Mouse (Mus musculus) thymus, adult 18-20 months (tissue): ENCODE measurements around the gene Islr.
A peak's percentile ranks its signal among the peaks of the same experiment; 100 is the strongest.

ENCODE experiments used
- DNase-seq, 2 experiments: peaks; one replicate each; pipeline ENCODE4 v3.0.0; 2022; ENCODE audit warnings: mixed read lengths in 2 of 2

The Islr gene

DNA sequence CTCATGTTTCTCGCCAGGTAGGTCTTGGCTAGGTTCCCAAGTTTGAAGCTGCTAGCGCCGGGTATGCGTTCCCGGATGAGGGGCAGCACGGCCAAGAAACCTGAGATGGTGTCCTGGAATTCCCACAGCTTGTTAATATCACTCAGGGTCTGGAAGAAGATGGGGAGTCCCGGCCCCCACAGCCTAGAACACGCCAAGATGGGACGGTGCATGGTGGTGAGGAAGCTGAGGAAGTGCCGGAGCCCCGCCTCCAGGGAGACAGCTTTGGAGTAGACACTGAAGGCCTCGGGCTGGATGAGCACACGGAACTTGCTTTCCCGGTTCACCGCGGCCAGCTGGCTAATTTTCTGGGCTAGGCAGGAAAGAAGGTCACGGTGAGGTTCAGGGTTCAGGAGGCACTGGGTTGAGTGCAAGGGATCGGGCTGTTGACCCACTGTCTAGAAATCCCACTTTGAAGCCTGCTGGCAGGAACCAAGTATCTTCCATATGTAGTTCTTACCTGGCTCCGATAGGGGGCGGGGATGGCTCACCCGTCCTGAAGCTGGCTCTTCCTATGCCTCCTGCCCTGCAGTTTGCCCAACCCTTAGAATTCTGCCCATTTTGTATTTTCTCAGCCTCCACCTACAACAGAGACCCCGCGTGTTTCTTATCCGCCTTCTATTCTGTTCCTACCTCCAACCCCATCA is 16.3 kb upstream of the Islr start:
- no peak for DNase-seq

DNA sequence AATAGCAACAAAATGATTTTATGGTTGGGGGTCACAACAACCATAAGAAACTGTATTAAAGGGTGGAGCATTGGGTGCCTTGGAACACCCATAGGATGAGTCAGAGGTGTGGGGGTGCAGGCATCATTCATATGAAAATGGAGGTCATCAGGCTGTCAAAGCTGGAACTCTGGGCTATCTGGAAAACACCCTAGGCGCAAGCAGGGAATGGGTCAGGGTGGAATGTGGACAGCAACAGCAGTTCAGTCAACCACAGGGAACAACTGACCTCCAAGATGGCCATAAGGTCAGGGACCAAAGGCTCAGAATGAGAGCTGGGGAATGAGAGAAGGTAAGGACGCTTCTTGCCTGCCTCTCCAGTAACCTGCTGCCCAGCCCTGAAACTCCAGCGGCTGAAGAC is 14.4 kb upstream of the Islr start:
- no peak for DNase-seq

DNA sequence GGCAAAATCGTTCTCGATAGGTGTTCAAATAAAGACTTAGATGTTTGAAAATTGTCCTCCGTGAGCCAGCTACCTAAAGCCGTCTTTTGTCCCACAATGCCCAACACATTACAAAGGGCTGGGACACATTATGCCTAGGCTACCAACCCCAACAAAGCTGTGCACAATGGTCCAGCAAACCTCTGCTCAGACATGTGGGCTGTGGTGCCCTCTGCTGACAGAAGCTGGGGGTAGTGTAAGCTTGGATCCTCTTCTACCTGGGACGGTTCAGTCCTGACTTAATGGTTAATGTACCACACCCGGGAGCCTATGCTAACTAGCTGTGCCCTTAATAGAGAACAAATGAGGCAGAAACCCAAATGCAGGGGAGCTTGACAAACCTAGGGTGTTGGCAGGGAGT is 12.3 kb upstream of the Islr start:
- no peak for DNase-seq

DNA sequence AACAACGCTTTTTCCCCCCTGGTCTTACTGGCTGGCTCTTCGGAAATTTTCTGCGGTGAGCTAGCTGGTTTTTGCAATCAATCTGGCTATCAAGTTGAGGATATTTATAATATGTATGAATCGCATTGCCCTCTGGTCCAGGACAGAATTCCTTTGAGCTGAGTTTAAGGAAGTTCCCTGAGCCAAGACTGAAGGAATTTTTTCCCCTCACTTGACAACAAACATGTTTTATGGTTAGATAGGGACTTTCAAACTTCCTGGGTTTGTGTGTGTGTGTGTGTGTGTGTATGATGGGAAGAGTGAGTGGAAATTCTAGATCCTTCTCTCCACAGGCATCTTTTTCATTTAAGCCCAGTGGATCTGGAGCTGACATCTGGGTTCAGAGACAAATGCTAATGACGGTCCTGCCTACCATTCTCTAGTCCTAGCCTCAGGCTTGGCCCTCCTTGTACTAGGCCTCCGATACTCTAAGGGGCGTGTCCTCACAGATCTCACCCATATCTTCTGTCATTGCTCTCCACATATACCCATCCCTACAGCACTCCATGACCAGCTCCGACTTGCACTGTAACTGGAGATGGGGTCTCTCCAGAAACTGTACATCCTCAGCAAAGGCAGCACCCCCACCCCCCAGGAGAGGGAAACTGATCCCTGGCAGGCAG is 10.5 kb upstream of the Islr start:
- no peak for DNase-seq

DNA sequence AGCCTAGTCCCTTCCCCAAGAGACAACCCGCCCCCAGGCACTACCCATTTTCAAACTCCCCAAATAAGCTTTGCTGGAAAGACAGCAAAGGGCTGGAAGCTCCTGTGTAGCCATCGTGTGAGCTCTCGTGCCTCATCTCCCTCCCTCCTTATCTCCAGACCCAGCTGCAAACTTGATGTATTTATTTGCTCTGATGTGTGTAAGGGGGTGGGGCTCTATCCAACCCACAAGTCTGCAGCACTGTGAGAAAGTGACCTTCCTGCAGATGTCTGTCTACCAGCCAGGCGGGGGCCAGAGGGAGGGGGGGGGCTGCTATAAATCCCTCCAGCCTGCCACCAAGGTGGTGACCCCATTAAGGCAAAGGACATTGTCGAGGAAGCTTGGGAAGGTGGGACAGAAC is 9.8 kb upstream of the Islr start:
- DNase-seq: no peak

DNA sequence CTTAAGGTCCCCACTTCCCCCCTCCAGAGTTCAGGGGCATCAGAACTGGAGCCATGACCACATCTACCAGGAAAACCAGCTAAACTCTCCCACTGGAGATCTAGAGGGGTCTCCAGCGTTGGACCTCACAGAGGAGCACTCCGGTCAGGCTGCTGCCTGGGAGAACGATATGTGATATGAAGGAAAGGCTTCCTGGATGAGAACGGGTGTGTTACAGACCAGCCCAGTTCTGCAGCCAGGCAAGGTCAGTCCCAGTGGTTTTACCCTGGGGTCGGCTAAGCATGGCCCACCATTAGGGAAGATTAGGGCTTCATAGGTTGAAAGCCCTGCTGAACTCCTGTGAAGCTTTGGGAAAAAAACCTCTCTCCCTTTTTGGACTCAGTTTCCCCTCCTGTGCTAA is 9.3 kb upstream of the Islr start:
- no peak for DNase-seq

DNA sequence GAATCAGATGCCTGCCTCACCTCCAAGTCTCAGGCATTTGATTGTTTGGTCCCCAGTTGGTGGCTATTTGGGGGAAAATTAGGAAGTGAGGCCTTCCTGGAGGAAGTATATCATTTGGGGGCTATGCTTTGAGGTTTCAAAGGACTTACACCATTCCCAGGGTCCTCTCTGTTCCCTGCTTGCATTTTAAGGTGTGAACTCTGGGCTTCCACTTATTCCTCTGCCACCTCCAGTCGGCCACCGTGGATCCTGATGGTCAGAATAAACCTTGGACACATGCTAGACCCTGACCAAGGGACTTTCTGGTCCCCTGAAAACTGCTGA is 6.2 kb upstream of the Islr start:
- no peak for DNase-seq

DNA sequence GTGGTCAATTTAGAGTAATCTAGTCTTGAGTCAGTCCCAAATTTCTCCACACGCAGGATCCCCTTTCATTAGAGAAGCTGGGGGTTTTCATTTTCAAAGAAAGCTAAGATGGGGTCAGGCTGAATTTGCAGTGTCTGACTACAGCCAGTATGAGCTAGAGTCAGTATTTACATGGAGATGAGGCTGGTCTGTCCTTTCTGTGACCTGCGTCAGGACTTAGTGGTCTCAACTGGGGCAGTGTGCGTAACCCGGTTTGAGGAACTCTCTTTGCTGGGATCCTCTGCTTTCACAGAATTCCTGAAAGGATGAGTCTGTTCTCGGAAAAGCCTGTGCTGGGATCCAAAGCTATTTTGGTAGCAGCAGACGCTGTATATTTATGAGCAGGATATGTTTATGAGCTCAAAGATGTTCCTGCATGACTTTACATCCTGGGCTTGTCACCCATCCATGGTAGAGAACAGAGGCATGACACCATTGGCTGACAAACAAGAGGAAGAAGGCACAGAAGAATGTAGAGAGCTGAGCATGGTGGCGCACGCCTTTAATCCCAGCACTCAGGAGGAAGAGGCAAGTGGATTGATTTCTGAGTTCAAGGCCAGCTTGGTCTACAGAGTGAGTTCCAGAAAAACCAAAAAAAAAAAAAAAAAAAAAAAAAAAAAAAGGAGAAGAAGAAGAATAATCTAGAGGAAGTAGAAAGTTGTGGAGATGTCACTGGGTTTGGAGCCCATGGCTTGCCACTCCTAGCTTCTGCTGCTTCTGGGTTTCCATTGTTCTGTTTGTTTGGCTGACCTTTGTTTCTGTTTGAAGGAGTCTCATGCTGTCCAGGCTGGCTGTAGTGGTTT is 5.6 kb upstream of the Islr start:
- no peak for DNase-seq

DNA sequence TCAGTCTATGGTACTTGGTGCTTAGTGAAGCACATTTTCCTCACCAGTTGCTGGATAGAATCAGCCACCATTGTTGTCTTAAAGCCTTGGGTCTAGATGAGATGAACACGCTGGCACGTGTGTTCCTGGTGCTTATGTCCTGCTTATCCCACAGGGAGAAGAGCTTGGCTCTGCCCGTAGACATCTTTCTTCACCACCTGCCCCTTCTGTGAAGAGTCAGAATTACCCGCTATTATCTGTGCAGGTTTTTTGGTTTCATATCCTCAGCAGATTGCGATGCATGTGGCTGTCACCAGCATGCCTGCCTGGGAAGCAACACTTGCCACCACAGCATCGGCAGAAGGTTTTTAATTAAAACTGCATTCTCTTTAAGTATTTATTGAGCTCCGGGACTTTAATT is 1.9 kb upstream of the Islr start:
- no peak for DNase-seq

DNA sequence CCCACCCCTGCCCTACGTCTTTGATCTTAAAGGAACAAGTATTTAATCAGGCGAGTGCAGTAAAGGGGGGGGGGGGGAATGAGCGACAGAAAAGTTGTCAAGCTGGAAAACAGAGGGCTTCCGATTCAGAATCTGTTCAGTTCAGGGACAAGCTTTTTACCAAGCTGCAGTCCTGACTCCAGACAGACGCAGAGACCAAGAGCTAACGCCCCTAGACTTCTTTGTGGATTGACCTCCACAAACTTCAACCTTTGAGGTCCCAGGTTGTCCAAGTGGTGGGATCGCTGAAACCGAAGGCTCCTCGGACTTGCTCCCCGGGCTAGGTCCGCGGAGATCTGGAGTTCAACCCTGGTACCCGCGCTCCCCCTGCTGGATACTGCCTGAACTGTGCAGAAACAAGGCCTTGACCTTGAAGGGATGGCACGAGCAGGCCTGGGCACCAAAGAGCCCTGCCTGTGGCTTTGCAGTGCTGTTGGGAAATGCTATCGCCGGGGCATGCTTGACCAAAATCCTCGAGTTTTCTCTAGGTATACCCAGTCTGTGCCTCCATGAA is 418 bp upstream of the Islr start:
- peak; percentile 67 to 73 for DNase-seq

DNA sequence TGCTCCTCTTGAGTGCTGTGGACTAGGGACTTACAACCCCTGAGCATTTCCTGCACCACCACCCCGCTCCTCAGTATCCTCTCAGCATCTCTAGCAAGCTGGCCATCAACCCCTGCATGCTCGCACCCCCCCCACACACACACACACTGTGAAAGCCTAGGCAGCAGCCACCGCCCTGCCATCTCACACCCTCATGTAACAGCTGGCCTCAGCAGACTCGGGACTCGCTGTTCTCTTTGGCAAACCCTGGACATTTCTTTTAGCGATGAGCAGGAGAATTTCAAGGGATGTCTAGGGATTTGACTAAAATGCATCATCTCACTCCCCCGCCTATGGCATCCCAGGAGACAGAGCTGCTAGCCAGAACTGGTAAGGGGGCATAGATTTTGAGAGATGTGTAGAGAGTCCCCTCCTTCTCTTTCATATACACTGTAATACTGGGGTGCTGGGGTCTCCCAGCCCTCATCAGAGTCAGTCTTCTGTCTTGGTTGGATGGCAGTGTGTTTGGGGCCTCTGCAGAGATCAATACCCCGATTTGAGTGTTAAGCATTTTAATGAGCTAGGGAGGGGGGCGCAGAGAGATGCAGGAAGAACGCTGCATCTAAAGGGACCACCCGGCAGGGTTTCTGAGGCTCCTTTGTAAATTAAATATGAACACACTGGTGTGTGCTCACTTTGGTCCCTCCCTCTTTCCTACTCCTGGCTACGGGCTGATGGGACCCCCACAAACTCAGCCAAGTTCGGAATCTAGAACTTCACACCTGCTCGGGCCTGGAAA is 1.2 kb downstream of the Islr start:
- no peak for DNase-seq

DNA sequence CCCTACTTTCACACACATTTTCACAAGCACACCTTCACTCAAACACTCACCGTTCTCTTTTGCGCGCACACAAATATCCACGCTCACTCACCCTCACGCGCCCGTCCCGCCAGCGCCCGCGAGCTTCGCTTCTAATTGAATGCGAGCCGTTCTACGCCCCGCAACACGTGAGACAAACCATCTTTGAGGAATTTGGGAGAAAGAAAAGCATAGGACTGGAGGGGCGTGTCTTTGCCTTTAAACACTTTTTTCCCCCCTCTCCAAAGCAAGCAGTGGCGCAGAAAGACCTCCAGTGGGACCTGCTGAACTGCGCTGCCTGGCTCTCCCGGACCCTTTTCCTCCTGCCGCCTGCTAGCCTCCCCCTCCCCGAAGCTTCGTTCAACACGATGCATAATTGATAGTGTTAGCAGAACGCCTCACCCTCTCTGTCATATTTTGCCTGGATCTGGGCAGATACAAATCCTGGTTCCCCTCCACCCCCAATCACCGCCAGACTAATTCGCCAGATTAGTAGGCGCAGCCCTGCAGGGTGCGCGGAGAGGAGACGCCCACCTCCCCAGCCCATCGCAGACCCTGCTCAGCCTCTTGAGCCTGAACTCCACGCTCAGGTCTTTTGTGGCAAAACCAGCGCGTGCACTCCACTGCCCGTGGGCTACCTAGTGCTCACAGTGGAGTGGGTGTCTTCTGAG is 2.1 kb downstream of the Islr start:
- DNase-seq: no peak

DNA sequence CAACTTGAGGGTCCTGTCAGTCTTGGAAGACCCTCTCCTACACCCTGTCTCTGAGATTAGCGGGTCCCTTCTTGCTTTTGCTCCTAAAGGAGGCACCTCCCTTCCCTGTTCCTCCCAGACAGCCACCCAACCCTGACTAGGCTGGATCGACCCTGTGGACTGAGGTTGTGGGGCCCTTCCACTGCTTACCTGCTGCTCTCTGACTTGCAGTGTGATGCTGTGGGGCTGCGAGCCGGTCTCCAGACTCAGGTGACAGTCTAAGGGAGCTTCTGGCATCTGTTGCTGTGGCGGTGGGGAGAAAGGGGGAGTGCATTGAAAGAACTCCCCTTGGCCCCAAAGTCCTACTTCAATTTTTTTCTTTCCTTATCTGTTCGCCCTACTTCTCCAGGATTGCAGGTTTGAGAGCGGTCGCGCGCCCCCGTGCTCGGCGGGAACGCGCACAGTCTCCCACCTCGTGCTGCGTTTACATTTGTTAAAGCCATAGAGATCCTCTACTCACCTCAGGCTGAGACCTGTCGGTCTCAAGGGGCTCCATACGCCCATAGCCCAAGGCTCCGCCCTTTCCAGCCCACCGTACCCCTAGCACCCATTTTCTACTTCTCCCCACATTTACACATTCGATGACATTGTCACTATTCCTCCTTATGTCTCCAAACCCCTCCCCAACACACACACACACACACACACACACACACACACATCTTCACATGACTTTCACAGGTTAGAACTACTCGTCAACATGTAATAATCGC is 2.8 kb downstream of the Islr start:
- no peak for DNase-seq

DNA sequence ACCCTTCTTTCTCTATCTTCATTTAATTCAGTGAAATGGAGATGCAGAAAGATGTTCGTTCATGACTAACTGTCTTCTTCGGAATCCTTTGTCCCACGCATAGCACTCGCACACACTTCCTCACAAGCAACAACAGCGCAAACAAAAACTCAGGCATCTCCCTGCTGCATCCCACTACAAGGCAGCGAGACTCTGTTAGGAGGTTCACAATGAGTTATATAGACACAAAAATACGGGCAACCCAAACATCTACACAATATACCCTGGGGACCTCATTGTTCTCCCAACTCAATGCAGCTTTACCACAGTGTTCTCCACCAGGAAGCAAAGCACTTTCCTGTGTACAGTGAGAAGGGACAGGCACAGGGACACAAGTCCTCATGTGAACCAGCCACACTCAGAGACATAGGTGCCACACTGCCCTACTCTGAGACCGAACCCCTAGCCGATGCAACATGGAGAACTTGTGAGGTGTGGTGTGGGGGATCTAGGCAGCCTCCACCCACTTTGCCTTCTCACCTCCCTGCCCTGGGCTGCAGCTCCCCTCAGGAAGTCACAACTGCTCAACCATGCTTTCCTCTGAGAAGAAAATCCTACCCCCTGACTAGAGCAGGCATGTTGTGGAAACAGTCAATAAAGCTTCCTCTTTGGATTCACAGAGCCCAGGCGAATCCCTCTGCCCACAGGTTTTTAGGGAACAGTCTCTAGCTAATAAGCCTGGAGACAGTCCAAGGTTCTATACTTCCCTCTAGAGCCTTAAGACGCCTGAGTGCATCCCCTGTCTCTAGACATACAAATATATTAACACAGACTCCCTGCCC is 3.6 kb downstream of the Islr start:
- no peak for DNase-seq

DNA sequence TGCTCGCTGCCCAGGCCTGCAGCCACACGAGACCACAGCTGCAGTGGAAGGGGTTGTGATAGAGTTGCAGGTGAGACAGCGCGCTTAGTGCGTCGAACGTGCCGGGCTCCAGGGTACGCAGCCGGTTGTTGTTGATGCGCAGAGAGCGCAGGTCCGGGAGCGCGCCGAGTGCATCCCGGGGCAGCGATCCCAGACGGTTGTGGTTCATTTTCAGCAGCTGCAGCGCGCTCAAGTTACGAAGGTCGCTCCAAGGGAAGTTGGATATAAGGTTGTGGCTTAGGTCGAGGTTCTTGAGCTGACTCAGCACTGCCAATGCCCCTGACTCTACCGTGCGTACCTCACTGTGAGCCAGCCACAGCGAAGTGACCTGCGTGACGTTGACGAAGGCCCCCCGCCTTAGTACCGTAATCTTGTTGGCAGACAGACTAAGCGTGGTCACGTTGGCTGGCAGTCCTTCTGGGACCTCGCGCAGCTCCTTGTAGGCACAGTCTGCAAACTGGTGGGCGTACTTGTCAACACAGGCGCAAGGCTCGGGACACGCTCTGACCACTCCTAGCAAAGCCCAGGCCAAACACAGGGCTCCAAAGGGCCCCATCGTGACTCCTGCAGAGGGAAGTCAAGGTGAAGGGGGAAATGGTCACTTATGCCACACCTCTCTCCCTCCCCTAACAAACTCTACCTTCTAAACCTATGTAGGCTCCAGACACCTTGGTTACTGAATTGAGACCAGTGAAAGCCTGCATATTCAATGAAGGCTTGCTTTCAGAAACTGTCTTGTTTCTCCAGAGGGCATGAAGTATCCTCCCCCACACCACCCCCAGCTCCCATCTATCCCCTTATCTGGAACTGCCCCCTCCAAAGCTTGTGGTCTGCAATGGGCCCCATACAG is 4.5 kb downstream of the Islr start:
- no peak for DNase-seq

DNA sequence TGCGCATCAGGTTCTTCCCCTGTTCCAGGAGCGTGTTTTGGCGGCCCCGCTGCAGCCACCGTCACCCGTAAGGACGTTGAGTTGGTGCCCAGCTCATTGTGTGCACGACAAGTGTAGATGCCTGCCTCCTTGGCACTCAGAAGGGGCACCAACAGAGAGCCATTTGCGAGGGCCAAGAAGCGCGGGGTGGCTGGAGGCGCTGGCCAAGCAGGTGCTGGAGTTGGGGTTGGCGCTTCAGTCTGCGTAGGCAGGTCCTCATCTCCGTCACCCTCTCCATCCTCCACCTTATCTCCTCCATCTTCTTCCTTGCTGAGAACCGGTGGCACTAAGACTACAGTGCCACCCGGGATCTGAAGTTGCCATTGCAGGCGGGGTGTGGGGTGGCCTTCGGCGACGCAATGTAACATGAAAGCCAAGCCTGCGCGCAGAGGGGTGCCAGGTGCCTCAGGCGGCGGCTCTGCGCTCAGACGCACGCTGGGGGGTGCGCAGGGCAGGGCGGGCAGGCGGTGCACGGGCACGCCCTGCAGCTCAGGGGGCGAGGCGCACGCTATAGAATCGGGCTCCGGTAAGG is 5.2 kb downstream of the Islr start:
- no peak for DNase-seq

DNA sequence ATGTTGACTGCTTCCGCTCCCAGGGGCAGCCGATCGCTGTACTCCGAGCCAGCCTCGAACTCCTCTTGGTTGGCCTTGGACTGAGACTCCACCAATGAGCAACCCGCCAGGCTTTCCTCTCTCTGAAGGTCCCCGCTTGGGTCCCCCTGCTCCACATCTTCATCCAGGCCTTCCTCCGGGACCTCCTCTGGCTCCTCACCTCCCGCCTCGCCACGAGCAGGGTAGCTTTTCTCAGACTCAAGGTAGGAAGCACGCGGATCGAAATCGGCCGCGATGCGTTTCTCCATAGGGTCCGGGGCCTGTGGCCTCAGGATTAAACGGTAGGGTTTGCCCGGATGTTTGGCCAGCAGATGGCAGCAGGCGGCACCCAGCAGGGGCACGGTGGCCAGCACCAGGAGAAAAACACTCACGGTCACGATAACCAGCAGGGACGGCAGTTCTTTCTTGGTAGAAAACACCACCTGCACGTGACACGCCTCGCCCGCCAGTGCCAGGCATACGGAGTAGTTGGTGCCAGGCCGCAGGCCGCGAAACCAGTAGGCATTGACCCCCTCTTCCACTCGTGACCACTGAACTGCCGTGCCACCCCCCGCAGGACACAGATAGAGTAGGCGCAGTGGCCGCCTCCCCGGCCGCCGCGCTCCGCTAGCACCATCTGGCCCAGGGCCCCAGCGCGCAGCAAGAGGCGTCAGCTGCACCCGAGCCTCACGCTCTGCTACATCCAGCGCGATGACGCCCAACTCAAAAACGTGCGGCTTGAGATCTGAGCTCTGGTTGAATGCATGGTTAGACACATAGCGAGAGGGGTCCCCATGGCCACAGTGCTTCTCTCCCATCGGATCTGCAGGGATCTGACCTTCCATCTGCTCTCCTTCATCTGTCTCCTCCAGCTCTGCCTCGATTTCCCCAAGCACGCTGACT is 6.1 kb downstream of the Islr start:
- no peak for DNase-seq
